Mouse (Mus musculus) liver, postnatal 0 days (tissue): ENCODE data around the gene Tmem182.

ENCODE experiments used
- CTCF ChIP-seq: sonication (generic); IDR thresholded peaks from 2 replicates; pipeline ENCODE4 v1.5.1; 2016; ENCODE audit warnings: antibody characterized with exemption, low read depth
- EP300 ChIP-seq: IDR thresholded peaks from 2 replicates; pipeline ENCODE4 v1.6.1; 2016; ENCODE audit warnings: antibody characterized with exemption, low read depth, mild to moderate bottlenecking

DNA sequence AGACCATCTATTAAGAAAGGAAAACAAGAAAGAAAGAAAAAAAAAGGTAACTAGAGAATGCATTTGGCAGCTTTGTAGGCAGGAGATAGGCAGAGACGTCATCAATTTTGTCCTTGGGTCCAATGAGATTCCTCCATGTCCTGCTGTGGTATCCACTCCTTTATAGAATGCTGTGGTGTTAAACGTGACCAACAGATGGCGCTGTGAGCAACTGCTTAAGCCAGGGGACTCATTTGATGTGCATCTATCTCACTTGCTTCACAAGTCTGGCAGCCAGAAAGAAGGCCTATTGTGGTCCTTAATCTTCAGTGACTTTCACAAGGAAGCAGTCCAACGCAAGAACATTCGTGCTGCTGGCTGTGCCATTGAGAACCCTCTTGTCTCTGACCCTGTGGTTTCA, 8.1 kb upstream of the Tmem182 start:
- peak; percentile 86 for TF ChIP-seq CTCF
- no peak for TF ChIP-seq EP300
